Mouse (Mus musculus): ENCODE measurements at regions not wholly inside any gene's neighbourhood (a gene's known extent, or its start where the extent isn't known, plus 50 kb on each side); places are given as distances from the start of the nearest gene placed in this dataset.

GRCm38 (mm10) chr16:50756696-50757095 lies 165.7 kb upstream of the Ccdc54 start:
- 51% methylated on average over 4 of the region's 4 CpGs for WGBS
- ATAC-seq (ENCODE audit: low FRiP score): no peak

GRCm38 (mm10) chr16:50753612-50754389 lies 162.8 kb upstream of the Ccdc54 start:
- ATAC-seq (ENCODE audit: low FRiP score): no peak
- Histone ChIP-seq H3K27ac (no peak overlapping the region), H3K27me3 (no peaks in the 10 kb centered on the region), H3K9me3 (no peaks in the 10 kb centered on the region), H3K9ac (no peak overlapping the region), H3K4me3 (no peak overlapping the region), H3K4me1 (replicated peaks) (no peaks in the 10 kb centered on the region), H3K36me3 (no peaks in the 10 kb centered on the region), H3K4me2 (no peak overlapping the region)
- 18% methylated on average over 3 of the region's 3 CpGs for WGBS

More at GRCm38 (mm10) chr16:50756696-50757095, 165.7 kb upstream of the Ccdc54 start:
- H3K27ac ChIP-seq: no peak overlapping the region
- no peak overlapping the region for H3K4me3 ChIP-seq
- no peak overlapping the region for H3K4me2 ChIP-seq
- H3K36me3 ChIP-seq: no peaks in the 10 kb centered on the region
- H3K4me1 ChIP-seq (replicated peaks): no peaks in the 10 kb centered on the region
- no peaks in the 10 kb centered on the region for H3K9me3 ChIP-seq
- no peaks in the 10 kb centered on the region for H3K27me3 ChIP-seq
- H3K9ac ChIP-seq: no peak overlapping the region

GRCm38 (mm10) chr16:50753046-50753445 lies 162.1 kb upstream of the Ccdc54 start:
- no peak overlapping the region for H3K27ac ChIP-seq
- no peak for ATAC-seq (ENCODE audit: low FRiP score)
- no peaks in the 10 kb centered on the region for H3K4me1 ChIP-seq (replicated peaks)
- H3K4me2 ChIP-seq: no peak overlapping the region
- no peak overlapping the region for H3K9ac ChIP-seq
- H3K4me3 ChIP-seq: no peak overlapping the region
- no peaks in the 10 kb centered on the region for H3K36me3 ChIP-seq
- no peaks in the 10 kb centered on the region for H3K27me3 ChIP-seq
- 86% methylated on average over 11 of the region's 11 CpGs for WGBS
- H3K9me3 ChIP-seq: no peaks in the 10 kb centered on the region

- no peak overlapping the region for H3K27ac ChIP-seq
- H3K4me3 ChIP-seq: no peak overlapping the region
- no peak for ATAC-seq (ENCODE audit: low FRiP score)
- H3K4me1 ChIP-seq (replicated peaks): no peaks in the 10 kb centered on the region
- H3K4me2 ChIP-seq: no peak overlapping the region
- H3K27me3 ChIP-seq: no peaks in the 10 kb centered on the region
- H3K9ac ChIP-seq: no peak overlapping the region
- no peaks in the 10 kb centered on the region for H3K36me3 ChIP-seq
- 85% methylated on average over 10 of the region's 10 CpGs for WGBS
- H3K9me3 ChIP-seq: no peaks in the 10 kb centered on the region
Measured at GRCm38 (mm10) chr16:50752277-50752600, 161.3 kb upstream of the Ccdc54 start.

GRCm38 (mm10) chr16:50751495-50752276 lies 160.7 kb upstream of the Ccdc54 start:
- H3K9ac ChIP-seq: no peak overlapping the region
- no peaks in the 10 kb centered on the region for H3K27me3 ChIP-seq
- H3K4me3 ChIP-seq: no peak overlapping the region
- no peak overlapping the region for H3K27ac ChIP-seq
- H3K4me1 ChIP-seq (replicated peaks): no peaks in the 10 kb centered on the region
- 84% methylated on average over 9 of the region's 9 CpGs for WGBS
- H3K9me3 ChIP-seq: no peaks in the 10 kb centered on the region
- ATAC-seq (ENCODE audit: low FRiP score): no peak
- H3K36me3 ChIP-seq: no peaks in the 10 kb centered on the region
- no peak overlapping the region for H3K4me2 ChIP-seq

GRCm38 (mm10) chr16:50747698-50748097 lies 156.7 kb upstream of the Ccdc54 start:
- 94% methylated on average over 5 of the region's 5 CpGs for WGBS

GRCm38 (mm10) chr16:50745723-50746122 lies 154.8 kb upstream of the Ccdc54 start:
- no peaks in the 10 kb centered on the region; the same call in 1 of the 2 replicates for H3K27me3 ChIP-seq
- H3K4me2 ChIP-seq: no peak overlapping the region
- no peak overlapping the region for H3K27ac ChIP-seq
- ATAC-seq (ENCODE audit: low FRiP score): no peak
- H3K9ac ChIP-seq: no peak overlapping the region
- no peaks in the 10 kb centered on the region for H3K9me3 ChIP-seq
- no peaks in the 10 kb centered on the region for H3K36me3 ChIP-seq
- 73% methylated on average over 2 of the region's 2 CpGs for WGBS
- no peak overlapping the region for H3K4me3 ChIP-seq
- no peaks in the 10 kb centered on the region for H3K4me1 ChIP-seq (replicated peaks)

More at GRCm38 (mm10) chr16:50747698-50748097, 156.7 kb upstream of the Ccdc54 start:
- no peaks in the 10 kb centered on the region for H3K9me3 ChIP-seq
- H3K27ac ChIP-seq: no peak overlapping the region
- no peaks in the 10 kb centered on the region for H3K36me3 ChIP-seq
- no peak overlapping the region for H3K9ac ChIP-seq
- no peak for ATAC-seq (ENCODE audit: low FRiP score)
- no peaks in the 10 kb centered on the region; the same call in 1 of the 2 replicates for H3K27me3 ChIP-seq
- no peak overlapping the region for H3K4me3 ChIP-seq
- no peaks in the 10 kb centered on the region for H3K4me1 ChIP-seq (replicated peaks)
- no peak overlapping the region for H3K4me2 ChIP-seq

- 0 out of 2 replicates have a peak, but pooled peaks have one; percentile 11 for ATAC-seq (ENCODE audit: low FRiP score)
Measured at GRCm38 (mm10) chr16:50737396-50737843, 146.5 kb upstream of the Ccdc54 start.

GRCm38 (mm10) chr16:50736151-50737047 lies 145.4 kb upstream of the Ccdc54 start:
- ATAC-seq (ENCODE audit: low FRiP score): peak; percentile 81
- peak overlapping the region; percentile 26; the same call in 1 of the 2 replicates for H3K9ac ChIP-seq
- peaks cover 24% of the 10 kb centered on the region for H3K27me3 ChIP-seq
- H3K27ac ChIP-seq: no peak overlapping the region
- peak overlapping the region; percentile 57 for H3K4me2 ChIP-seq
- peak overlapping the region; percentile 40 for H3K4me3 ChIP-seq
- no peaks in the 10 kb centered on the region for H3K9me3 ChIP-seq
- H3K4me1 ChIP-seq (replicated peaks): peaks cover 14% of the 10 kb centered on the region; the same call in 1 of the 2 replicates
- H3K36me3 ChIP-seq: no peaks in the 10 kb centered on the region
- WGBS: 9% methylated on average over 21 of the region's 21 CpGs

More at GRCm38 (mm10) chr16:50737396-50737843, 146.5 kb upstream of the Ccdc54 start:
- WGBS: 34% methylated on average over 10 of the region's 10 CpGs
- Histone ChIP-seq H3K4me1 (replicated peaks) (peaks cover 8% of the 10 kb centered on the region; the same call in 1 of the 2 replicates), H3K36me3 (no peaks in the 10 kb centered on the region), H3K9me3 (no peaks in the 10 kb centered on the region), H3K9ac (peak overlapping the region; percentile 26), H3K27ac (no peak overlapping the region), H3K27me3 (peaks cover 22% of the 10 kb centered on the region), H3K4me3 (peak overlapping the region; percentile 40), H3K4me2 (peak overlapping the region; percentile 57)

- Histone ChIP-seq H3K4me1 (replicated peaks) (peaks cover 16% of the 10 kb centered on the region; the same call in 1 of the 2 replicates), H3K4me3 (no peak overlapping the region), H3K27me3 (peaks cover 17% of the 10 kb centered on the region), H3K27ac (no peak overlapping the region), H3K4me2 (no peak overlapping the region), H3K9me3 (no peaks in the 10 kb centered on the region), H3K36me3 (no peaks in the 10 kb centered on the region), H3K9ac (no peak overlapping the region)
- 94% methylated on average over 3 of the region's 3 CpGs for WGBS
- no peak for ATAC-seq (ENCODE audit: low FRiP score)
Measured at GRCm38 (mm10) chr16:50733359-50733758, 142.4 kb upstream of the Ccdc54 start.

GRCm38 (mm10) chr16:50732082-50733006 lies 141.4 kb upstream of the Ccdc54 start:
- Histone ChIP-seq H3K4me1 (replicated peaks) (peaks cover 14% of the 10 kb centered on the region; the same call in 1 of the 2 replicates), H3K36me3 (no peaks in the 10 kb centered on the region), H3K4me3 (peak overlapping the region; percentile 76), H3K9me3 (no peaks in the 10 kb centered on the region), H3K27me3 (peaks cover 10% of the 10 kb centered on the region), H3K9ac (peak overlapping the region; percentile 63), H3K27ac (peak overlapping the region; percentile 69), H3K4me2 (peak overlapping the region; percentile 91)
- under 1% methylated on average over 58 of the region's 58 CpGs for WGBS
- peak; percentile 96 for ATAC-seq (ENCODE audit: low FRiP score)

Data from hindbrain, embryonic 13.5 days (tissue).